Mouse (Mus musculus) 416B (cell line): Measurements from ENCODE around the gene Pole4.
A peak's percentile ranks its signal among the peaks of the same experiment; 100 is the strongest.
"Not testable (repeated sequence)": the region's sequence is repeated elsewhere in the genome, so short reads cannot be mapped to it uniquely, and the experiment has no call there.

Experiments
- DNase-seq: peaks from one replicate; pipeline ENCODE4 v3.0.0; 2011; ENCODE audit warnings: low read depth

Pole4 gene

DNA sequence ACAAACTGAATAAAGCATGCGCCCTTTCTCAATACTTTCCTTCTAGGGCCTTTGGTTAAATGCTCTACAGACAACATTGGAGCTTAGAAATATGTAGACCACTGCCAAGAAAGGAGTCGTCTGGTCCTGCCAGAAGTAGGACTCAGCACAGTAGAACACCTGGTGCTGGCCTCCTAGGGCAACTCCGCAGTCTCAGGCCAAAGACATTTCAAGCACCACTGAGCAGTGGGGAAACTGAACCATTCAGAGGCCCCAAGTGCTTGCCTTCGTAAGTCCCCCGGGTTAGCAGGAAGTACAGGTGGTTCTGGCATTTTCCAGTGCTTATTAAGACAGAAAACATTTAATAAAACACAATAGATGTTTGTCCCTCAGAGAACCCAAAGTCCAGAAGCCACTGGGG, 9.7 kb upstream of the Pole4 start:
- DNase-seq: no peak

DNA sequence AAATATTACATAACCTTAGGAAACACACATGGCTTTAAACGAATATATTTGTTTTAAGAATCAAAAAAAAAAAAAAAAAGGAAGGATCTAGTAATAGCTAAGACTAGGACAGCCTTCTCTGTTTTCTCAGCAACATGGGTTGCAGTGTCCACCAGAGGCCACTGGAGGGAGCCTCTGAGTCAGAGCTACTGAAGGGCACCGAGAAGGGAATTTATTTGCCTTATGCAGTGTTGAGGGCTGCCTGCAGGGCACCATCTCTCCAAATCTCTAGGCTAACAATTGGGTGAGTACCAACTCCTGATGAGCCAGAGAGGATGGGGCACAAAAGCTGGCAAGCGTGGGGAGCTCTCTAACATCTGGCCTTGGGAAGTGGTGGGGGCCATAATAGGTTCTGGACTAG, 9.1 kb upstream of the Pole4 start:
- DNase-seq: peak; percentile 86

DNA sequence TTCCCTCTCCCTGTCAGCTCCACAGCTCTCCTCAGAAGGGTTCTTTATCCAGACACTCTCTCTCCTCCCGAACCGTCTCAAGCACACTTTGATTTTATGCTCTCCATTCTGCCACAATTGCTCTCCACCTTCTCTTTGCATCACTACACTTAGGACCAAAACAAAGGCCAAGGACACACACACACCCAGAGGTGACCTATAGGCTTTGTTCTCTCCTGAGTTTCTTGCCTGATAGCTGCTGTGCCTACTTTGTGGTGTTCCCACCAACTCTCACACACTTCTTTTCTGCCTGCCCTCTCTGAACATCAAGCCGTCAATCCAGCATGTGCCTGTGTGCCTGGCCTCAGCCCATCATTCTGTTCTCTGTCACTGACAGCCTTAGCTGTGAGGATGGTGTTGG, 2.6 kb upstream of the Pole4 start:
- no peak for DNase-seq

DNA sequence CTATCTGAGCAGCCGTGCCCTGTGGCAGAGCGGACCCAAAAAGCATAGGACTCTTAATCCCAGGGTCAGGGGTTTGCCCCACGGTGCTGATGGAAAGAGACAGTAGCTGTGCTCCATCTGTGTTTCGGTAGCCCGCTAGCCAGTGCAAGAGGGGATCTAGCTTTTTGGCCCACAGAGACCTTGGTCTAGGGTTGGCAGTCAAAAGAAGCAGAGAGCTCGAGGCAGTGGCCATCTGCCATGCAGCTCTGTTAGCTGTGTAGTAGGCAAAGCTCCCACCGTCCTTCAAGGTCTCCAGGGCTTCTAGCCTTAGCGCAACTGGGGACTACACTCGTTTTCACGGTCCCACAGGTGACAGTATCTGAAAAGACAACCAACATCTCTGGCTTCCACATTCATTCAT, 2.1 kb upstream of the Pole4 start:
- no peak for DNase-seq

DNA sequence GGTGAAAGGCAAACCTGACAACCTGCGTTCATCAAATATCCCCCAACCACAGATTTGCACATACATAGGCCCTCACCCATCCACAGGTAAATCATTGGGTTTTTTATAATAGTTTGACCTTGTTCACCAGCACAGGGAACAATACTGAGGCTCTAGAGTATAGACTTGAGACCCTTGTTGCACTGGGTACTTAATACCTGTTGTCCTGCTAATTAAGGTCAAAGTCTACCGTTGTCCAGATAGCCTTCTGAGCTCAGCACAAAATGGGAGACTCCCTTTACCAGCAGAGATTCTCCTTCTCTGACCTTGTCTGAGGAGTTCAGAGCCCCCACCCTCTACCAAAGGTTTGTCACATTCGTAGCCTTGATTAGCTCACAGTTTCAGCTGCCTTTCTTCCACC, 1.5 kb downstream of the Pole4 start:
- DNase-seq: no peak

DNA sequence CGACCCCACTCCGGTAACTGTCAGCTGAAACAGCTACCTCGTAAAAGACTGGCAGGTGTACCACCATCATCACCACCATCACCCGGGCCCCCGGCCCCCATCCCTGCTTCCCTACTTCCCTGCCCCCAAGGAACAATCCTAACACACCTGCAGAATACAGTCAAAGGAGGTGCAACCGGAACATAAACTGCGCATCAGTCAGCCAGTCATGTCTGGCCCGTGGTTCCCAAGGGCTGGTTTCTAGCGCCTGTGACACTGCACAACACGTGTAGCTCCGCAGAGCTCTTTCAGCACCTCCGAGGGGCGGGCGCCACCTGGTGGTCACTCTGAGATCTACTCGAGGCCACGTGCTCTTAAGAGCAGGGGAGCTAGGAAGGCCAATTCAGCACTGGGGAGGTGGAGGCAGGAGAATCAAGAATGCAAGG, 2.6 kb downstream of the Pole4 start:
- peak; percentile 91 for DNase-seq

DNA sequence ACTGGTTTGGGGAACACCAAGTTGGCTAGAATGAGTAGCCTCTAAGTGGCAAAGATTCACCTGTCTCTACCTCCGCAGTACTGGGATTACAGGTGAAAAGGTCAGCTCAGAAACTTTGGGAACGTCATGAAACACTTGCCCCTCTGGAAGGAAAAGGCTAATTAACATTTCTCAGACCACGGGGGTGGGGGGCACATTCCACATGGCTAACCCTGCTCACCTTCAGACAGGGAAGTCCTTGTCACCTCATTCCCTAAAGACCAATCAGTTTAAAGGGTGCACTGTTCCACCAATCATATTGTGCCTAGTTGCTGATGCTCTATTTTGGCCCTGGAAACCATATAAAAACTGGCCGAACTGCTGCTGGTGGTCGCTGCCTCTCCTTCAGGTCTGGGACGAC, 3.9 kb downstream of the Pole4 start:
- no peak for DNase-seq

DNA sequence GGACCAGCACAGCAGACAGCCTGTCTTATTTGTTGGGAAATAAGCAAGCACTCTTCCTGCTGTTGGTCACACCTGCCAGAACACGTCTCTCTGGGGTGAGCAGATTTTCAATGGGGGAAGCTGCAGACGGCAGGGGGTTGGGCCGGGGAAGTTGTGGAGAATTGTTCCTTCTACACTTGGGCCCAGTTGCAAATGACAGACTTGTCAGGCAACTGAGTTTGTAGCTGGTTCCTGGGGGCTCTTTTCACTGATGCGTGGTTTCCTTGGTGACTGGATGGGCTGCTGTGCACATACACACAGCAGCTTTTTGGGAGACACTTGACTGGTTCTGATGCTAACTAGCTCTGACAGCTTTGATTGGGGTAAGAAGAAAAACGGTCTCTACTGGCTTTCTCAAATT, 5.3 kb downstream of the Pole4 start:
- no peak for DNase-seq

DNA sequence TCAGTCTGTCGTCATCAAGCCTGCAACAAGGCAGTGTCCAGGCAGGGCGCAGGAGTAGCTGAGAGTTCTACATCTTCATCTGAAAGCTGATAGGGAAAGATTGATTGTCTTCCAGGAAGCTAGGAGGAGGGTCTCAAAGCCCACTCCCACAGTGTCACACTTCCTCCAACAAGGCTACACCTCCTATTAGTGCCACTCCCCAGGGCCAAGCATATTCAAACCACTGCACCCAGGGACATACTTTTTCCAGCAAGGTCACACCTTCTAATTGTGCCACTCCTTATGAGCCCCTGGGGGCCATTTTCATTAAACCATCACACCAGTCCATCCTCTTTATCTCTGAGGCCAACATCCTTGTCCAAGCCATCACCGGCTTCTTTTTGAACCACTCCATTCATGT, 8.4 kb downstream of the Pole4 start:
- no peak for DNase-seq

DNA sequence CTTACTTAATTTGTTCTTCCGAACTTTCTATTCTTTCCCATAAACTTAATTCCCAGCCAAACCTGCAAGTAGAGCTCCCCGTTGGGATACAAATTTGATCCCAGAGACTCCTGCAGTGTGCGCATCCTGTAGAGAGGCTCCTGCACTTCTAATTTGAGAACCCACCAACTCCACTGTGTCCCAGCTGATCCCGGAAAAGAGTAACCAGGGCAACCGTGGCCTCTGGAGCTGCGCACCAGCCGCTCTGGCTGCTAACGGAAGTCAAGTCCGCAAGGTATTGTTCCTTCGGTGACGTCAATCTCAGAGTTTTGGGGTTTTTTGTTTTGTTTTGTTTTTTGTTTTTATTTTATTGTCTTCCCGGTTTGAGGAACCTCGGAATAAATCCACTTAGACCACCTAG, 10.5 kb downstream of the Pole4 start:
- DNase-seq: no peak

DNA sequence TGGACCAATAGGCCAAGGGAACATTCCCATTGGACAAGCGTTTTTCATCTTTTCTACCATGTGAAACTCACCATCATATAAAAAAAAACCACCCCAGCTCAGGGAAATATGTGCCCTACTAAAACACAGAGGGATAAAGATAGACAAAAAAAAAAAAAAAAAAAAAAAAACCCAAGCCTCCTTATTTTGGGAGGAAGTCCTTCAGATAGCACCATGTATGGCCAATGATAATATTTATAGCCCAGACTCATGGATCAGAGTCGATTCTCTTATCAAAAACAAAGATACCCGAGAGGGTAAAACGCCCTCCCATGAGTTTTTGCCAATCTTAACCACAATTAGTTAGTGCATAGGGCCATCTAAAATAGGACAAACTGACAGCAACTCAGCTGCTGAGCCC, 15.7 kb downstream of the Pole4 start:
- DNase-seq: no peak

DNA sequence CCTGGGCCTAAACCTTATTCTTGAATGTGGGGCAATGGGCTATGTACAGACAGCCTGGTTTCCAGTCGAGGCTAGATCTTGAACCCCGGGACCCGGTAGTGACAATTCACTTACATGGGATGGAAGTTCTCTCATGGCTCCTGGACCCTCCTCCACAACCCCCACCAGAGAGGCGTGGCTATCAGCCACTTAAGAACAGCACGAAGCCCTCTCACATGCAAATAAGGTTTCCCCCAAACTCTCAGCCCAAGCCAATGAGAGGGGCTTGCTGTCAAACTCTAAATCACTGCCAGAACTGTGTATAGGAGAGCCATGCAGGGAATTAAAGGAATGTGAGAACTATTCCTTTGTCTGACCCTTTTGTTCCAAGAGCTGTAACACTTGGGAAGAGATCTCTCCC, 16.6 kb downstream of the Pole4 start:
- not testable (repeated sequence) for DNase-seq

DNA sequence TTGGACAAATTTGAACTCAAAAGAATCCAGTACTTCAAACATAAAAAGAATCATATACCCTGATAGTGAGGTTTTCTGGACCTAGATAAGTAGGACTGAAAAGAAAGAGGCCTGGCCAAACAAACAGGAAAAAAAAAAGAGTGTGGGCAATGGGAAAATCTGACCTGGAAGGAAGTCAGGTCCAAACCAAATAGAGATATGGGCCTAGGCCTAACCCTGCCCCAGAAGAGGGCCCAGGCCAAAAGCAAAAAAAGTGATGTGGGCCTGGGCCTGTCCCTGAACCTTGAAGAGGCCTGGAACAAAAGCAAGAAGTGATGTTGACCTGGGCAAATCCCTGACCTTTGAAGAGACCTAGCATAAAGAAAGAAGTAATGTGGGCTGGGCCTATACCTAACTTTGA, 21.0 kb downstream of the Pole4 start:
- no peak for DNase-seq

DNA sequence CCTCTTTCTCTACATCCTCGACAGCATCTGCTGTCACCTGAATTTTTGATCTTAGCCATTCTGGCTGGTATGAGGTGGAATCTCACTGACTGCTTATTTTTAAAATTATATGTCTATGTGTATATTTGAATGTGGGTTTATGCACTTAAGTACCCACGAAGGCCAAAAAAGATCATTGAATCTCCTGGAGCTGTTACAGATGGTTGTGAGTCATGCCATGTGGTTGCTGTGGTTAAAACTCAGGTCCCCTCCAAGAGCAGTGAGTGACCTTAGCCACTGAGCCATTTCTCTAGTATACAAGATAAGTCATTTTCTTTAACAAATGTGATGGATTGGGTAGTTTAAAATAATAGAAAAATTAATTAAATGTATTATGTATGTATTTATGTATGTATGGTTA, 25.9 kb downstream of the Pole4 start:
- DNase-seq: peak; percentile 88

DNA sequence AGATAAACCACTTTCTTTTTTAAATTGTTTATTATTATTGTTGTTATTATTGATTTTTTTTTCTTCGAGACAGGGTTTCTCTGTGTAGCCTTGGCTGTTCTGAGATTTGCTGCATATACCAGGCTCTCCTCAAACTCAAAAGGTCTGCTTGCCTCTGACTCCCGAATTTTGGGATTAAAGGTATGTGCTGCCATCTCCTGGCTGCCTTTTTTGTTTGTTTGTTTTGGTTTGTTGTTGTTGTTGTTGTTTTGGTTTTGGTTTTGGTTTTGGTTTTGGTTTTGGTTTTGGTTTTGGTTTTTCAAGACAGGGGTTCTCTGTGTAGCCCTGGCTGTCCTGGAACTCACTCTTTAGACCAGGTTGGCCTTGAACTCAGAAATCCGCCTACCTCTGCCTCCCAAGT, 27.5 kb downstream of the Pole4 start:
- not testable (repeated sequence) for DNase-seq

DNA sequence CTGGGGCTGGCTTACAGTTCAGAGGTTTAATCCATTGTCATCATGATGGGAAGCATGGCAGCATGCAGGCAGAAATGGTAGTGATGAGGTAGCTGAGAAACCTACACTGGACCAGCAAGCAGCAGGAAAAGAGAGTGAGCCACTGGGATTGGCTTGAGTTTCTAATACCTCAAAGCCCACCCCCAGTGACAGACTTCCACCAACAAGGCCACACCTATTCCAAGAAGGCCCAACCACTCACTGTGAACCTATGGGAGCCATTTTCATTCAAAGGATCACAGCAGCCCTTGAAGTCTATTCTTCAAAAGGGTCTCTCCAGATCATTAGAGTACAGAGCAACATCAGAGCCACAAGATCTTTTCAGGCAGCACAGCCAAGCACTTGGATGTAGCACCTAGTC, 38.7 kb downstream of the Pole4 start:
- DNase-seq: no peak

DNA sequence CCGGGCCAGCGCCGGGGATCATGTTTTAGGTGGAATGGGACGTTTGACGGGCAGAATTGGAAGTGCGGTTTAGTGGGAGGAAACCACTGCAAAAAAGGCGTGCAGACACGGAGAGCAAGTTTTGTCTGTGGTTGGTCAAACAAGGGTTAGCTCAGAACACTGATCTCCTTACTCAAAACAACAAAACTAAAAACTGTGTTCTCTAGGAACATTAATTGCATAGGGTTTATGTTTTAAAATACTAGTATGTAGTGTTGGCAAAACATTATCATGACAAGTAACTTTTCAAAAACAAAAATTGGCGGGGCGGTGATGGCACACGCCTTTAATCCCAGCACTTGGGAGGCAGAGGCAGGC, 52.0 kb downstream of the Pole4 start:
- no peak for DNase-seq

DNA sequence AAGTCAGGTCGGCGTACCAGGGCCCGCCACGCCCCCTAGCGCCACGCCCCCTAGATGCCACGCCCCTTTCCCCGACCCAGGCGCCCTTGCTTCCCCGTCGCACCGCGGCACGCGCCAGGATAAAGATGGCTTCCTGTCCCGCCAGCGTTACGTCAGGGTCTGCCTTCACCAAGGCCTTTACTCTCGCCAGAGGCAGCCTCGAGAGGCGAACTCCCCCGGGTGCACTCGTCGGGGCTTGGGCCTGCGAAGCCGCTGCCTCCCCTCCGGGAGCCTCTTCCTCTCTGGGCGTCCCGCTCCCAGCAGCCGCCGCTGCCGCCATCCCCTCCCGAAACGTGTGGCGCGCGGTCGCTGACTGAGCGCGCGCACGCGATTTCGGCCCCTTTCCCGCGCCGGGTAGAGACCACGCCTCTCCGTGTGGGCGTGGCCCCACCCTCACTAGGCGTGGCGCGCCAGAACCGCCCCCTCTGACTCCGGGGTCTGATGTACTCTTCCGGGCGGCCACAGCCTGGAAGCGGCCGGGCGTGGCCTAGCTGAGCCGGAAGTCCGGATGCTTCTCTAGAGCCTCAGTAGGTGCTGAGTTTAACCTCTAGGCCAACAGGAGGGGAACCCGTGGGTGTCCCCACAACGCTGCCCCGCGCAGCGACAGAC, 52.5 kb downstream of the Pole4 start:
- DNase-seq: peak; percentile 97

DNA sequence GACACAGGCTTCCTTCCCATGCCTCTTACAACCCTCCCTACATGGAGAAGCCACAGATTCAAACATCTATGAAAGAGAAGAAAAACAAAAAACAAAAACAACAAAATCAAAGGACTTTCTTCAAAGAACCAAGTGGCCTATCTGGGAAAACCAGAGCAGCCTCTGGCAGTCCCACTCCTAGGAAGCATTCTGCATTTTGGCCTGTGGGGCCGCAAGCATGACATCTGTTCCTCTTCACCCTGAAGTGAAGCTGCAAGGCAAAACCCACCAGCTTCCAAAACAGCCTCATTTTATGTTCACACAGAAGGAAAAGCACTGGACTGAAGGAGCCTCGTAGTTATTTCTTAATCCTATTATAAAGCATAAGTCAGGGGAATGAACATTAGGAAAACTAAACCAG, 56.1 kb downstream of the Pole4 start:
- no peak for DNase-seq

DNA sequence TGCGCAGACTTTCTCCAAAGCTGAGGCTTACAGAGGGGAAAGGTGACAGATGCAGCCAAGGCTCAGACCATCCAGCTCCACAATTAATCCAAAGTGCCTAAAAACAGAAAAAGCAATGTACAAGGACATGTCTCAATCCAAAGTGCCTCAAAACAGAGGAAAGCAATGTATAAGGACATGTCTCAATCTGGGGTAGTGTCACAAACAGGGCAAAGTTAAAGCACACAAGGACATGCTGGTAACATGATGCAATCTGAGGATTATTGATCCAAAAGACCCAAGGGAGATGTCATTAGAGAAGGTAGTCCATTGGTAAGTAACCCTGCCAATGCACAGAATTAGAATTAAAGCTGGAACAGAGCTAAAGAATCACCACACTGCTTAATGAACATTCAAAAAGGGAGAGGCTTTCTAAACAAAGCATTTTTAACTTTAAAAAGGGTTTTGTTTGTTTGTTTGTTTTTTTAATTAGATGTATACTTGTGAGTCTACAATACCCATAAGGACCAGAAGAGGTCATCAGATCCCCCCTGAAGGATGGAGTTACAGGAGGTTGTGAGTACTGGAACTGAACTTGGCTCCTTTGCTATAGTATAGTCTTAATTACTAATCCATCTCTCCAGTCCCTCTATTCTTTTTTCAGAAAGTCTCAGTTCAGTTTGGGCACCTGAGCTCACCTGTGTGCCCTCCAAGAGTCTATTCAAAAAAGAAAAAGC, 57.1 kb downstream of the Pole4 start:
- DNase-seq: peak; percentile 45

DNA sequence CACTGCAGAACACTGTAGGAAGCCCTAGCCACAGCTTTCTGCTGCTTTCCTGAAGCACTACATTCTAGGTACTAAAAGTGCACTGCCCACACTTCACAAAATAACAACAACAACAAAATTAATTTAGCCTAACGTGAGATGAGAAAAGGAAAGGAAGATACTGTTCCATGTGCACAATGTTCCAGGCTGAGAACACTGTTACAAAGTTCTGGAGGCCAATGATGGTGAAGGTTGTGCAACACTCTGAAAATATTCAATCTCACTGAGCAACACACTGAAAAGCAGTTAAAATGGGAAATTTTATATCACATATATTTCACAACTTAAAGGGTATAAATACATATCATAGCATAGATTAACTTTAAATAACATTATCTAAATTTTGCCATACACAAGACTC, 58.2 kb downstream of the Pole4 start:
- DNase-seq: no peak

DNA sequence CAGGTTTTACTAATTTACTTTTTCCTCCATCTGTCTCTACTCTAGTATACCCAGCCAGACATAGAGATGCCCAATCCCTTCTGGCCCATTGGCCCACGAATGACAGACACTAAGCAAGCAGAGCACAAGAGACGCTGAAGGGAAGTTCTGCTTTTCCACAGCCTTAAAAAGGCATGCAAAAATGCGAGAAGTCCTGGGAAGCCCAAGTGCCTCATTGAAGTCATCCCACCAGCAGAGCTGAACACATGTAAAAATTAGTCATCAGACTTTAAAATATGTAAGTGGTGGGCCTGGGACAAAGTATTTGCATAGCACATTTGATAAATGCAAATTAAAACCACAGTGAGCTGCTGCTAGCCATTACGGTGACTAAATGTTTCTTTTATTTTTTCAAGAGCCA, 65.1 kb downstream of the Pole4 start:
- no peak for DNase-seq

DNA sequence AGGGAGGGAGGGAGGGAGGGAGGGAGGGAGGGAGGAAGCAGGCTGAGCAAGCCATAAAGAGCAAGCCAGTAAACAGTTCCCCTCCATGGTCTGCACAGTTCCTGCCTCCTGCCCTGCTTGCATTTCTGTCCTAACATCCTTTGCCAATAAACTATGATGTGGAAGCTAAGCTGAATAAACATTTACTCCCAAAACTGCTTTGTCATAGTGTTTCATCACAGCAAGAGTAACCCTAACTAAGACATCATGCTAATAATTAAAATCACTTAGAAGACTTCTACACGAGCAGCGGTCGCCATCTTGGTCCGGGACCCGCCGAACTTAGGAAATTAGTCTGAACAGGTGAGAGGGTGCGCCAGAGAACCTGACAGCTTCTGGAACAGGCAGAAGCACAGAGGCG, 79.8 kb downstream of the Pole4 start:
- peak; percentile 17 for DNase-seq

DNA sequence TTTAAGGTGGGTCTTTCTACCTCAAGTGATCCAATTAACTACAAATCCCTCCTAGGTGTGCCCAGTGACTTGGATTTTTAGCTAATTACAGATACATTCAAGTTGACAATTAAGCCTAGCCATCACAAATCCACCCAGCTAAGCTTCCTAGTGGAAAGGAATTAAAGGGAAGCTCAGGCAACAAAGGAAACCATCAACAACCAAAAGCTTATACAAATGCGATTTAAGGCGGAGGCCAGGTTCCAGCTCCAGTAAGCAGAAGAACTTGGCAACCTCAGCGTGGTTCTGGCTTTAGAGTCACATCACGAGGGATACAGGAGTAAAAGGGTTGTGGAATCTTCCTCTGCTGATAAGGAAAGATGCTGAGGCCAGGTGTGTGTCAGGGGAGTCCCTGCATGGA, 92.0 kb downstream of the Pole4 start:
- DNase-seq: no peak
